Mouse (Mus musculus): Measurements from ENCODE around the gene Cramp1l. TPM values are rescaled to one million over a fixed set of nuclear protein-coding genes. Genes with fewer than 3 reads are reported as not detected.
"Not testable (repeated sequence)": the region's sequence is repeated elsewhere in the genome, so short reads cannot be mapped to it uniquely, and the experiment has no call there.

Cramp1l gene
- polyA plus RNA-seq, 1 experiment from 2014 or later, result 8.4 TPM

GRCm38 (mm10) chr17:24948204-24948603 lies 67.4 kb downstream of the Cramp1l start:
- no peak overlapping the region for H3K9ac ChIP-seq
- no peaks in the 10 kb centered on the region for H3K9me3 ChIP-seq
- no peak overlapping the region for H3K4me2 ChIP-seq (replicated peaks)
- peaks cover 8% of the 10 kb centered on the region; the same call in 1 of the 2 replicates for H3K4me1 ChIP-seq
- H3K27me3 ChIP-seq, result no peaks in the 10 kb centered on the region
- no peak overlapping the region for H3K4me3 ChIP-seq
- no peak overlapping the region for H3K27ac ChIP-seq
- 94% methylated on average over 5 of the region's 5 CpGs for WGBS
- H3K36me3 ChIP-seq, result peaks cover 90% of the 10 kb centered on the region
- no peak for ATAC-seq (ENCODE audit: low FRiP score, low read depth)

- H3K4me1 ChIP-seq; H3K9me3 ChIP-seq; H3K9ac ChIP-seq; H3K27ac ChIP-seq; H3K27me3 ChIP-seq; H3K4me2 ChIP-seq (replicated peaks); ATAC-seq (ENCODE audit: low FRiP score, low read depth); H3K4me3 ChIP-seq: not testable (repeated sequence)
- H3K36me3 ChIP-seq, result peaks cover 57% of the 10 kb centered on the region
- WGBS, result 80% methylated on average over 1 of the region's 1 CpGs
Observed at GRCm38 (mm10) chr17:24943589-24943988, 72.0 kb downstream of the Cramp1l start.

GRCm38 (mm10) chr17:24943036-24943435 lies 72.6 kb downstream of the Cramp1l start:
- no peak overlapping the region for H3K4me3 ChIP-seq
- H3K36me3 ChIP-seq, result peaks cover 52% of the 10 kb centered on the region
- no peak overlapping the region for H3K4me2 ChIP-seq (replicated peaks)
- H3K27me3 ChIP-seq, result no peaks in the 10 kb centered on the region
- no peaks in the 10 kb centered on the region for H3K4me1 ChIP-seq
- no peaks in the 10 kb centered on the region for H3K9me3 ChIP-seq
- H3K27ac ChIP-seq, result no peak overlapping the region
- H3K9ac ChIP-seq, result no peak overlapping the region
- 90% methylated on average over 7 of the region's 7 CpGs for WGBS
- ATAC-seq (ENCODE audit: low FRiP score, low read depth), result no peak

- H3K9me3 ChIP-seq, result not testable (repeated sequence)
Observed at GRCm38 (mm10) chr17:24942453-24942852, 73.1 kb downstream of the Cramp1l start.

GRCm38 (mm10) chr17:24937266-24937665 lies 78.3 kb downstream of the Cramp1l start:
- Histone ChIP-seq H3K4me2 (replicated peaks) (peak overlapping the region; percentile 77), H3K36me3 (peaks cover 14% of the 10 kb centered on the region; the same call in 1 of the 2 replicates), H3K27ac (peak overlapping the region; percentile 64), H3K9me3 (no peaks in the 10 kb centered on the region), H3K4me3 (peak overlapping the region; percentile 97), H3K9ac (peak overlapping the region; percentile 92), H3K4me1 (peaks cover 28% of the 10 kb centered on the region), H3K27me3 (no peaks in the 10 kb centered on the region)
- WGBS, result 41% methylated on average over 6 of the region's 6 CpGs
- no peak for ATAC-seq (ENCODE audit: low FRiP score, low read depth)

More at GRCm38 (mm10) chr17:24942453-24942852, 73.1 kb downstream of the Cramp1l start:
- H3K27me3 ChIP-seq; H3K27ac ChIP-seq; H3K4me3 ChIP-seq; H3K4me2 ChIP-seq (replicated peaks); ATAC-seq (ENCODE audit: low FRiP score, low read depth); H3K4me1 ChIP-seq; H3K9ac ChIP-seq: not testable (repeated sequence)
- 18% methylated on average over 2 of the region's 2 CpGs for WGBS
- H3K36me3 ChIP-seq, result peaks cover 46% of the 10 kb centered on the region

GRCm38 (mm10) chr17:24936259-24937237 lies 79.0 kb downstream of the Cramp1l start, which contains the start of gene Mapk8ip3:
Gene Mapk8ip3 (minus strand): TSS chr17:24936977.
- Histone ChIP-seq H3K36me3 (peaks cover 19% of the 10 kb centered on the region; the same call in 1 of the 2 replicates), H3K9ac (peak within 1 kb of the TSS; percentile 92), H3K27ac (peak within 1 kb of the TSS; percentile 64), H3K9me3 (no peaks in the 10 kb centered on the region), H3K4me3 (peak within 1 kb of the TSS; percentile 97), H3K4me1 (peaks cover 28% of the 10 kb centered on the region), H3K27me3 (no peaks in the 10 kb centered on the region), H3K4me2 (replicated peaks) (peak within 1 kb of the TSS; percentile 77)
- WGBS, result under 1% methylated on average over 78 of the region's 78 CpGs
- peak; percentile 97 for ATAC-seq (ENCODE audit: low FRiP score, low read depth)

GRCm38 (mm10) chr17:24935666-24936065 lies 79.9 kb downstream of the Cramp1l start:
- H3K36me3 ChIP-seq, result peaks cover 24% of the 10 kb centered on the region
- H3K9ac ChIP-seq, result peak overlapping the region; percentile 92
- no peaks in the 10 kb centered on the region for H3K27me3 ChIP-seq
- peak overlapping the region; percentile 77 for H3K4me2 ChIP-seq (replicated peaks)
- ATAC-seq (ENCODE audit: low FRiP score, low read depth), result no peak
- no peak overlapping the region for H3K27ac ChIP-seq
- no peaks in the 10 kb centered on the region for H3K9me3 ChIP-seq
- peak overlapping the region; percentile 97 for H3K4me3 ChIP-seq
- peaks cover 28% of the 10 kb centered on the region for H3K4me1 ChIP-seq

- peak overlapping the region; percentile 97 for H3K4me3 ChIP-seq
- 86% methylated on average over 4 of the region's 4 CpGs for WGBS
- no peak for ATAC-seq (ENCODE audit: low FRiP score, low read depth)
Observed at GRCm38 (mm10) chr17:24934926-24935325, 80.7 kb downstream of the Cramp1l start.

GRCm38 (mm10) chr17:24933163-24933562 lies 82.4 kb downstream of the Cramp1l start:
- Histone ChIP-seq H3K4me2 (replicated peaks) (no peak overlapping the region), H3K4me3 (no peak overlapping the region), H3K36me3 (peaks cover 29% of the 10 kb centered on the region), H3K9me3 (no peaks in the 10 kb centered on the region), H3K27ac (no peak overlapping the region), H3K27me3 (no peaks in the 10 kb centered on the region), H3K4me1 (peaks cover 28% of the 10 kb centered on the region), H3K9ac (no peak overlapping the region)
- no peak for ATAC-seq (ENCODE audit: low FRiP score, low read depth)
- WGBS, result 68% methylated on average over 4 of the region's 4 CpGs

More at GRCm38 (mm10) chr17:24934926-24935325, 80.7 kb downstream of the Cramp1l start:
- H3K9me3 ChIP-seq, result no peaks in the 10 kb centered on the region
- H3K27ac ChIP-seq, result no peak overlapping the region
- H3K4me2 ChIP-seq (replicated peaks), result peak overlapping the region; percentile 77
- no peaks in the 10 kb centered on the region for H3K27me3 ChIP-seq
- peak overlapping the region; percentile 92 for H3K9ac ChIP-seq
- H3K4me1 ChIP-seq, result peaks cover 28% of the 10 kb centered on the region
- H3K36me3 ChIP-seq, result peaks cover 24% of the 10 kb centered on the region

- H3K27me3 ChIP-seq, result no peaks in the 10 kb centered on the region
- no peak overlapping the region for H3K9ac ChIP-seq
- H3K4me1 ChIP-seq, result peaks cover 28% of the 10 kb centered on the region
- ATAC-seq (ENCODE audit: low FRiP score, low read depth), result no peak
- peaks cover 35% of the 10 kb centered on the region for H3K36me3 ChIP-seq
- no peak overlapping the region for H3K4me2 ChIP-seq (replicated peaks)
- H3K9me3 ChIP-seq, result no peaks in the 10 kb centered on the region
- 97% methylated on average over 4 of the region's 4 CpGs for WGBS
- no peak overlapping the region for H3K27ac ChIP-seq
- no peak overlapping the region for H3K4me3 ChIP-seq
Observed at GRCm38 (mm10) chr17:24932431-24932830, 83.2 kb downstream of the Cramp1l start.

GRCm38 (mm10) chr17:24929506-24929905 lies 86.1 kb downstream of the Cramp1l start:
- Histone ChIP-seq H3K36me3 (peaks cover 63% of the 10 kb centered on the region), H3K9ac (no peak overlapping the region), H3K4me2 (replicated peaks) (no peak overlapping the region), H3K27ac (no peak overlapping the region), H3K27me3 (no peaks in the 10 kb centered on the region), H3K4me1 (peaks cover 13% of the 10 kb centered on the region), H3K9me3 (no peaks in the 10 kb centered on the region), H3K4me3 (no peak overlapping the region)
- no peak for ATAC-seq (ENCODE audit: low FRiP score, low read depth)
- 73% methylated on average over 1 of the region's 1 CpGs for WGBS

- Histone ChIP-seq H3K9ac (no peak overlapping the region), H3K9me3 (no peaks in the 10 kb centered on the region), H3K36me3 (peaks cover 96% of the 10 kb centered on the region), H3K27ac (no peak overlapping the region), H3K4me3 (no peak overlapping the region), H3K27me3 (no peaks in the 10 kb centered on the region), H3K4me2 (replicated peaks) (no peak overlapping the region), H3K4me1 (no peaks in the 10 kb centered on the region)
- ATAC-seq (ENCODE audit: low FRiP score, low read depth), result no peak
- WGBS, result 98% methylated on average over 1 of the region's 1 CpGs
Observed at GRCm38 (mm10) chr17:24923246-24923645, 92.3 kb downstream of the Cramp1l start.
